Mouse (Mus musculus): ENCODE data around the gene Bnip1. TPM values are rescaled to one million over a fixed set of nuclear protein-coding genes. Genes with fewer than 3 reads are reported as not detected.
A peak's percentile ranks its signal among the peaks of the same experiment; 100 is the strongest.

The Bnip1 gene
- 46.0 and 46.9 TPM in 2 replicates for polyA plus RNA-seq (2016; fragmentation: Nextera tagmentation; extraction: Ambion mirVana)

- H3K27me3 ChIP-seq (ENCODE audit: low read depth, poor library complexity, severe bottlenecking) = no peaks in the 10 kb centered on the region
- H3K36me3 ChIP-seq = peaks cover 25% of the 10 kb centered on the region
- DNase-seq (ENCODE audit: low spot score) = peak; percentile 86
- peak within 1 kb of the TSS; percentile 90 for H3K27ac ChIP-seq
- under 1% methylated on average over 42 of the region's 42 CpGs for WGBS
- H3K4me1 ChIP-seq = peaks cover 17% of the 10 kb centered on the region
- H3K4me3 ChIP-seq = peak within 1 kb of the TSS; percentile 60
- no peaks in the 10 kb centered on the region for H3K9me3 ChIP-seq (replicated peaks)
Measured at GRCm38 (mm10) chr17:26780750-26781571, at the start of gene Bnip1. Gene Bnip1 (plus strand): TSS chr17:26781066.

GRCm38 (mm10) chr17:26742581-26742980 is 38.3 kb upstream of the Bnip1 start:
- Histone ChIP-seq H3K9me3 (replicated peaks) (no peaks in the 10 kb centered on the region), H3K4me3 (no peak overlapping the region), H3K4me1 (no peaks in the 10 kb centered on the region), H3K27ac (no peak overlapping the region), H3K27me3 (ENCODE audit: low read depth, poor library complexity, severe bottlenecking) (no peaks in the 10 kb centered on the region), H3K36me3 (no peaks in the 10 kb centered on the region)
- 61% methylated on average over 4 of the region's 4 CpGs for WGBS
- DNase-seq (ENCODE audit: low spot score) = no peak

- no peak overlapping the region for H3K27ac ChIP-seq
- H3K36me3 ChIP-seq = no peaks in the 10 kb centered on the region
- no peaks in the 10 kb centered on the region for H3K9me3 ChIP-seq (replicated peaks)
- no peaks in the 10 kb centered on the region for H3K4me1 ChIP-seq
- WGBS = 77% methylated on average over 1 of the region's 1 CpGs
- no peaks in the 10 kb centered on the region for H3K27me3 ChIP-seq (ENCODE audit: low read depth, poor library complexity, severe bottlenecking)
- H3K4me3 ChIP-seq = no peak overlapping the region
- DNase-seq (ENCODE audit: low spot score) = no peak
Measured at GRCm38 (mm10) chr17:26743294-26743693, 37.6 kb upstream of the Bnip1 start.

GRCm38 (mm10) chr17:26749975-26750374 is 30.9 kb upstream of the Bnip1 start:
- Histone ChIP-seq H3K9me3 (replicated peaks) (no peaks in the 10 kb centered on the region), H3K4me1 (no peaks in the 10 kb centered on the region), H3K27me3 (ENCODE audit: low read depth, poor library complexity, severe bottlenecking) (no peaks in the 10 kb centered on the region), H3K27ac (no peak overlapping the region), H3K36me3 (no peaks in the 10 kb centered on the region), H3K4me3 (no peak overlapping the region)
- WGBS = 94% methylated on average over 3 of the region's 3 CpGs
- no peak for DNase-seq (ENCODE audit: low spot score)

- no peaks in the 10 kb centered on the region for H3K9me3 ChIP-seq (replicated peaks)
- DNase-seq (ENCODE audit: low spot score) = no peak
- no peak overlapping the region for H3K27ac ChIP-seq
- no peaks in the 10 kb centered on the region for H3K4me1 ChIP-seq
- no peaks in the 10 kb centered on the region for H3K36me3 ChIP-seq
- H3K4me3 ChIP-seq = no peak overlapping the region
- 87% methylated on average over 1 of the region's 1 CpGs for WGBS
- H3K27me3 ChIP-seq (ENCODE audit: low read depth, poor library complexity, severe bottlenecking) = no peaks in the 10 kb centered on the region
Measured at GRCm38 (mm10) chr17:26752297-26752696, 28.6 kb upstream of the Bnip1 start.

- no peak for DNase-seq (ENCODE audit: low spot score)
- 86% methylated on average over 2 of the region's 2 CpGs for WGBS
- Histone ChIP-seq H3K4me3 (no peak overlapping the region), H3K27me3 (ENCODE audit: low read depth, poor library complexity, severe bottlenecking) (no peaks in the 10 kb centered on the region), H3K4me1 (no peaks in the 10 kb centered on the region), H3K36me3 (no peaks in the 10 kb centered on the region), H3K27ac (no peak overlapping the region), H3K9me3 (replicated peaks) (no peaks in the 10 kb centered on the region)
Measured at GRCm38 (mm10) chr17:26753476-26753875, 27.4 kb upstream of the Bnip1 start.

GRCm38 (mm10) chr17:26767100-26767753 is 13.6 kb upstream of the Bnip1 start:
- WGBS = 88% methylated on average over 5 of the region's 5 CpGs
- H3K4me3 ChIP-seq = no peak overlapping the region
- H3K9me3 ChIP-seq (replicated peaks) = no peaks in the 10 kb centered on the region

GRCm38 (mm10) chr17:26767754-26768124 is 13.1 kb upstream of the Bnip1 start:
- Histone ChIP-seq H3K4me3 (no peak overlapping the region), H3K27ac (no peak overlapping the region), H3K4me1 (no peaks in the 10 kb centered on the region), H3K36me3 (no peaks in the 10 kb centered on the region), H3K27me3 (ENCODE audit: low read depth, poor library complexity, severe bottlenecking) (no peaks in the 10 kb centered on the region), H3K9me3 (replicated peaks) (no peaks in the 10 kb centered on the region)
- DNase-seq (ENCODE audit: low spot score) = no peak
- 77% methylated on average over 2 of the region's 2 CpGs for WGBS

More at GRCm38 (mm10) chr17:26767100-26767753, 13.6 kb upstream of the Bnip1 start:
- Histone ChIP-seq H3K27me3 (ENCODE audit: low read depth, poor library complexity, severe bottlenecking) (no peaks in the 10 kb centered on the region), H3K4me1 (no peaks in the 10 kb centered on the region), H3K27ac (no peak overlapping the region), H3K36me3 (no peaks in the 10 kb centered on the region)
- no peak for DNase-seq (ENCODE audit: low spot score)

GRCm38 (mm10) chr17:26776211-26776610 is 4.7 kb upstream of the Bnip1 start:
- Histone ChIP-seq H3K27ac (no peak overlapping the region), H3K27me3 (ENCODE audit: low read depth, poor library complexity, severe bottlenecking) (no peaks in the 10 kb centered on the region), H3K9me3 (replicated peaks) (no peaks in the 10 kb centered on the region), H3K36me3 (no peaks in the 10 kb centered on the region), H3K4me3 (no peak overlapping the region), H3K4me1 (peaks cover 8% of the 10 kb centered on the region)
- 89% methylated on average over 10 of the region's 10 CpGs for WGBS
- no peak for DNase-seq (ENCODE audit: low spot score)

GRCm38 (mm10) chr17:26778001-26778400 is 2.9 kb upstream of the Bnip1 start:
- WGBS = 88% methylated on average over 4 of the region's 4 CpGs
- Histone ChIP-seq H3K4me3 (no peak overlapping the region), H3K27ac (no peak overlapping the region), H3K9me3 (replicated peaks) (no peaks in the 10 kb centered on the region), H3K27me3 (ENCODE audit: low read depth, poor library complexity, severe bottlenecking) (no peaks in the 10 kb centered on the region), H3K4me1 (peaks cover 17% of the 10 kb centered on the region), H3K36me3 (no peaks in the 10 kb centered on the region)
- no peak for DNase-seq (ENCODE audit: low spot score)

GRCm38 (mm10) chr17:26778430-26779100 is 2.3 kb upstream of the Bnip1 start:
- H3K27ac ChIP-seq = no peak overlapping the region
- peak; percentile 13 for DNase-seq (ENCODE audit: low spot score)
- 93% methylated on average over 3 of the region's 3 CpGs for WGBS

GRCm38 (mm10) chr17:26779471-26779870 is 1.4 kb upstream of the Bnip1 start:
- no peak for DNase-seq (ENCODE audit: low spot score)
- 92% methylated on average over 2 of the region's 2 CpGs for WGBS
- H3K4me1 ChIP-seq = peaks cover 17% of the 10 kb centered on the region
- no peak overlapping the region for H3K27ac ChIP-seq
- no peaks in the 10 kb centered on the region for H3K27me3 ChIP-seq (ENCODE audit: low read depth, poor library complexity, severe bottlenecking)
- H3K36me3 ChIP-seq = peaks cover 13% of the 10 kb centered on the region
- no peak overlapping the region for H3K4me3 ChIP-seq
- no peaks in the 10 kb centered on the region for H3K9me3 ChIP-seq (replicated peaks)

More at GRCm38 (mm10) chr17:26778430-26779100, 2.3 kb upstream of the Bnip1 start:
- H3K9me3 ChIP-seq (replicated peaks) = no peaks in the 10 kb centered on the region
- peaks cover 4% of the 10 kb centered on the region for H3K36me3 ChIP-seq
- H3K4me3 ChIP-seq = no peak overlapping the region
- peaks cover 17% of the 10 kb centered on the region for H3K4me1 ChIP-seq
- H3K27me3 ChIP-seq (ENCODE audit: low read depth, poor library complexity, severe bottlenecking) = no peaks in the 10 kb centered on the region

- H3K36me3 ChIP-seq = peaks cover 32% of the 10 kb centered on the region
- H3K27ac ChIP-seq = peak overlapping the region; percentile 90
- no peaks in the 10 kb centered on the region for H3K27me3 ChIP-seq (ENCODE audit: low read depth, poor library complexity, severe bottlenecking)
- peak overlapping the region; percentile 60 for H3K4me3 ChIP-seq
- no peaks in the 10 kb centered on the region for H3K9me3 ChIP-seq (replicated peaks)
- WGBS = 30% methylated on average over 5 of the region's 5 CpGs
- H3K4me1 ChIP-seq = peaks cover 17% of the 10 kb centered on the region
- no peak for DNase-seq (ENCODE audit: low spot score)
Measured at GRCm38 (mm10) chr17:26781610-26782043, 761 bp downstream of the Bnip1 start.

All from limb, embryonic 10.5 days (tissue).